Mouse (Mus musculus) midbrain, embryonic 12.5 days (tissue): ENCODE results near the gene Tmem176a. TPM values are rescaled to one million over a fixed set of nuclear protein-coding genes. Genes with fewer than 3 reads are reported as not detected.

Experiments
- polyA plus RNA-seq: library from polyadenylated mRNA; unstranded; fragments of >200 nt; fragmentation: Nextera tagmentation; extraction: Ambion mirVana; gene quantifications from 2 replicates; pipeline ENCODE4 v1.2.1, GENCODE M21; 2016

Gene Tmem176a
- polyA plus RNA-seq, 1 experiment from 2014 or later: 18.6 TPM

Other genes with a start within 250 kb of the Tmem176a start
- gene Repin1, start 247.0 kb upstream of the Tmem176a start, polyA plus RNA-seq: 50.1 and 54.1 TPM in 2 replicates
- 0.65 TPM in 1 of 2 replicates, not detected in the other for gene Gm44965, start 247.0 kb upstream of the Tmem176a start, polyA plus RNA-seq
- 13.3 and 15.7 TPM in 2 replicates for gene Zfp775, start 238.9 kb upstream of the Tmem176a start, polyA plus RNA-seq
- gene AI854703, start 214.2 kb upstream of the Tmem176a start, polyA plus RNA-seq: 1.4 and 1.5 TPM in 2 replicates
- 0.45 and 0.77 TPM in 2 replicates for gene Gimap8, start 193.7 kb upstream of the Tmem176a start, polyA plus RNA-seq
- 1.7 and 2.6 TPM in 2 replicates for gene Gimap9, start 164.8 kb upstream of the Tmem176a start, polyA plus RNA-seq
- 2.3 and 3.0 TPM in 2 replicates for gene Gimap4, start 156.4 kb upstream of the Tmem176a start, polyA plus RNA-seq
- gene Gimap6, start 132.7 kb upstream of the Tmem176a start, polyA plus RNA-seq: 5.7 and 6.9 TPM in 2 replicates
- gene Gm28053, start 122.3 kb upstream of the Tmem176a start, polyA plus RNA-seq: not detected in 2 replicates
- gene Gimap7, start 122.3 kb upstream of the Tmem176a start, polyA plus RNA-seq: not detected in 2 replicates
- 5.0 and 5.5 TPM in 2 replicates for gene Gimap1, start 101.9 kb upstream of the Tmem176a start, polyA plus RNA-seq
- gene Gimap5, start 94.7 kb upstream of the Tmem176a start, polyA plus RNA-seq: 0.87 and 0.97 TPM in 2 replicates
- gene Gimap3, start 70.1 kb upstream of the Tmem176a start, polyA plus RNA-seq: not detected in 2 replicates
- 64.5 and 86.7 TPM in 2 replicates for gene Tmem176b, start 577 bp downstream of the Tmem176a start, polyA plus RNA-seq
- not detected in 2 replicates for gene Aoc1, start 32.0 kb downstream of the Tmem176a start, polyA plus RNA-seq
- not detected in 2 replicates for gene 1600015I10Rik, start 89.0 kb downstream of the Tmem176a start, polyA plus RNA-seq
- gene Doxl2, start 134.0 kb downstream of the Tmem176a start, polyA plus RNA-seq: not detected in 2 replicates
- gene Svs1, start 145.9 kb downstream of the Tmem176a start, polyA plus RNA-seq: not detected in 2 replicates
- 0.20 and 0.30 TPM in 2 replicates for gene Gpnmb, start 195.6 kb downstream of the Tmem176a start, polyA plus RNA-seq
- 60.9 and 67.0 TPM in 2 replicates for gene Malsu1, start 232.9 kb downstream of the Tmem176a start, polyA plus RNA-seq